Mouse (Mus musculus) lung, postnatal 0 days (tissue): ENCODE measurements around the gene Cpne5.

ENCODE experiments used
- CTCF ChIP-seq: IDR thresholded peaks from 2 replicates; pipeline ENCODE4 v1.5.1; 2016; ENCODE audit warnings: antibody characterized with exemption, mild to moderate bottlenecking
- EP300 ChIP-seq: IDR thresholded peaks from 2 replicates; pipeline ENCODE4 v1.6.1; 2016; ENCODE audit warnings: antibody characterized with exemption, mild to moderate bottlenecking, control low read depth

DNA sequence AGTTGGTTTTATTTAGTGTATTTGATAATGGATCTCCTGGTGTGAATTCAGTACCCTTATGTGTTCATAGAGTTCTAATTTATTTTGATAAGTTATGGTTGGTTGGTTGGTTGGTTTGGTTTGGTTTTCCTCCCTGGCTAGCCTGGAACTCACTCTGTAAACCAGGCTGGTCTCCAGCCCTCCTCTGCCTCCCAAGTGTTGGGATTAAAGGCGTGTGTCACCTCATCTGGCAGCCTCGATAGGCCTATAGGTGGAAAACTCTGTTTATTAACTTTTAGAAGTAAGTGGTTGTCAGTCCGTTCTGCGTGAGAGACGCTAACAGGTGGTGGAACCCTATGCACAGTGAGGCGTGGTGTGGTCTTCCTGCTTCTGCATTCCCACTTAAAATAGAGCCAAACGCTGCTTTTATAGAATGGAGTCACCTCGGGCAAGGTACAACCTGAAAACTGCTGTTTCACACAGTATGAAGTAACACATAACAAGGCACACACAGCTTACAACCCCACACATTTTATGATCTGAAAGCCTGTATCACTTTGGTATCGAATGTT is 32.3 kb upstream of the Cpne5 start:
- TF ChIP-seq EP300 (no peak), CTCF (no peak)
